Mouse (Mus musculus) inflammation-experienced regulatory T-cells, adult 6 months (primary cell): ENCODE results near the gene Wfdc16. TPM values are rescaled to one million over a fixed set of nuclear protein-coding genes. Genes with fewer than 3 reads are reported as not detected.
"Not testable (repeated sequence)": the region's sequence is repeated elsewhere in the genome, so short reads cannot be mapped to it uniquely, and the experiment has no call there.

ENCODE experiments used
- ATAC-seq: one replicate; pipeline ENCODE4 v1.8.0; 2017
- polyA plus RNA-seq, 3 experiments: library from polyadenylated mRNA; unstranded; fragments of 100-300 nt; shearing (Covaris generic); gene quantifications; one replicate each; pipeline ENCODE4 v1.2.1; 2017

Gene Wfdc16
- not detected for polyA plus RNA-seq

- no peak for ATAC-seq
Measured at GRCm38 (mm10) chr2:164638696-164639095, at the start of gene Wfdc16. Gene Wfdc16, minus strand, starts transcription at chr2:164638796.

DNA sequence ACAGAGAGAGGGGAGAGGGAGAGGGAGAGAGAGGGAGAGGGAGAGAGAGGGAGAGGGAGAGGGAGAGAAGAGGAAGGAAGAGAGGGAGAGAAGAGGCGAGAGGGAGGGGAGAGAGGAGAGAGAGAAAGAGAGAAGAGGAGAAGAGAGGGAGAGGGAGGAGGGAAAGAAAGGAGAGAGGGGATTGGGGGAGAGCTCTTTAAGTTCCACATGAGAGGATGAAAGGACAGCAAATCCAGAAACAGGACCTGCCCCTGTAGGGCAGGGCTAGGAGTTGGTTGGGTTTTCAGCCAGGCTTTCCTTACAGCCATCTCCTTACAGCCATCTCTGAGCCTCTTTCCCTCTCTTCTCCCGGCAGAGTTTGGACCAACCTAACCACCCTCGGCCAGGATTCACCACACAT, 46.2 kb upstream of the Wfdc16 start, which contains the start of gene Wfdc13:
Gene Wfdc13, plus strand, starts transcription at position 301 of the 400 bp plus-strand sequence.
- no peak for ATAC-seq

- ATAC-seq: no peak
Measured at GRCm38 (mm10) chr2:164679906-164680305, 41.3 kb upstream of the Wfdc16 start.

DNA sequence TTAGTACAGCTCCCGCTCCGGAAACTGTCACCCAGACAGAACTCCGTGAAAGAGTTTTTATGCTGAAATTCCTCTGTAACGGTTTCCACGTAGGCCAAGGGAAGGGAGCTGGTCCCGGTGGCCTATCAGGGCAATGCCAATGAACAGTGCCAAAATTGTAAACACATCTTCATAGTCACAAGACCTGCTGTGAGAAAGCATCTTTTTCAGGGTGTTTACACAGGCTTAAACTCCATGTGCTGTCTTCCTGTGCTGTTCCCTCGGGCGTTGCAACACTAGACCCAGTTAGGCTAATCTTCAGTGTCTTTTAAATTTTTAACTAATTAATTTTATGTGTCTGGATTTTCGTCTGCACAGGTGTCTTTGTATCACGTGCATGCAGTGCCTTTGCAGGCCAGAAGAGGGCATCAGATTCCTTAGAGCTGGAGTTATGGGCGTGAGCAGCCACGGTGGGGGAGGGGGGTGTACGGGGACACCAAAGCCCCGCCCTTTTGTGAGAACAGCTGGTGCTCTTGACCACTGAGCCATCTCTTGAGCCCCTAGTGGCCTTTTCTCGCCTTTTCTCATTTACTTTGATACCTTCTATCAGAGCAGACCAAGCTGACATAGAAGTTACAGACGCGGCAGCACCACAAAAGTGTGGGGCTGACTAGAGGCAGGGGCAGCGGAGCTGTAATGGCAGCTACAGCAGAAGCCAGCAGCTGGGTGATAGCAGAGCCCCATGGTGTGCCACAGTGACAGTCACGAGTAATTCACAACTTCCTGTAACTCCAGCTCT, 40.4 kb upstream of the Wfdc16 start:
- ATAC-seq: no peak

GRCm38 (mm10) chr2:164676916-164677685, 38.5 kb upstream of the Wfdc16 start:
- ATAC-seq: no peak

DNA sequence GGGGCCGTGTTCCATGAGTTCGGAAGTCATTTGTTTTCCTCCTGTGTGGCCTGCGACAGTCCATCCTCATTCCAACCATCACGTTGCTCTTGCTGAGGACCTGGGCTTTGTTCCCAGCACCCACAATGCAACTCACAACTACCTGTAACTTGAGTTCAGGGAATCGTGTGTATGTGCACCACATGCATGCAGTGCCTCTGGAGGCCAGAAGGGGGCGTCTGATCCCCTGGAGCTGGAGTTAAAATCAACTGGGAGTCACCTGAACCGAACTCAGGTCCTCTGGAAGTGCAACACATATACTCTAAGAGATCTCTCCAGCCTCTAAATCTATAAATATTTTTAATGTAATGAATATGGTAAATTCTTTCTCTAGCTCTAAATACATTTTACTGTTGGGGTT, 37.5 kb upstream of the Wfdc16 start:
- no peak for ATAC-seq

GRCm38 (mm10) chr2:164673987-164674386, 35.4 kb upstream of the Wfdc16 start, which contains the start of gene Wfdc11:
Gene Wfdc11, minus strand, starts transcription at chr2:164674087.
- ATAC-seq: no peak

GRCm38 (mm10) chr2:164670938-164671337, 32.3 kb upstream of the Wfdc16 start:
- no peak for ATAC-seq

DNA sequence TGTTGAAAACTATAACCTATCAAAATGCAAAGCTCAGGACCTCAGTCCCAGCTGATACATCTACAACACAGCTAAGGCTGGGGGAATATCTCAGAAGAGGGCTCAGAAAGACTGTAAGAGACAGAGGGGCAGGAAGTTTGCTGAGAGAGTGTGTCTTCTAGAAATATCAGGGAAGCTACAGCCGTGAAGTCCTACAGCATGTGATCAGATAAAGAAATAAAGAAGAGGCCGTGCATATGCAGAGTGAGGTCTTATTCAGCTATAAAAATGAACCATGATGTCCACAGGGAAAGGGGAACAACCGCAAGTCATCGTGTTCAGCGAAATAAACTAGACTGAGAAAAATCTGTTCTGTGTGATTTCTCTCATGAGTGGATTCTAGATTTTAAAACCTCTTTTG, 31.7 kb upstream of the Wfdc16 start:
- ATAC-seq: no peak

GRCm38 (mm10) chr2:164664851-164665250, 26.3 kb upstream of the Wfdc16 start:
- no peak for ATAC-seq

- ATAC-seq: no peak
Measured at GRCm38 (mm10) chr2:164656483-164656882, 17.9 kb upstream of the Wfdc16 start, which contains the start of gene Wfdc9. Gene Wfdc9, minus strand, starts transcription at chr2:164656583.

GRCm38 (mm10) chr2:164655858-164656257, 17.3 kb upstream of the Wfdc16 start, which contains the start of gene Wfdc10:
Gene Wfdc10, plus strand, starts transcription at chr2:164656046.
- ATAC-seq: no peak

DNA sequence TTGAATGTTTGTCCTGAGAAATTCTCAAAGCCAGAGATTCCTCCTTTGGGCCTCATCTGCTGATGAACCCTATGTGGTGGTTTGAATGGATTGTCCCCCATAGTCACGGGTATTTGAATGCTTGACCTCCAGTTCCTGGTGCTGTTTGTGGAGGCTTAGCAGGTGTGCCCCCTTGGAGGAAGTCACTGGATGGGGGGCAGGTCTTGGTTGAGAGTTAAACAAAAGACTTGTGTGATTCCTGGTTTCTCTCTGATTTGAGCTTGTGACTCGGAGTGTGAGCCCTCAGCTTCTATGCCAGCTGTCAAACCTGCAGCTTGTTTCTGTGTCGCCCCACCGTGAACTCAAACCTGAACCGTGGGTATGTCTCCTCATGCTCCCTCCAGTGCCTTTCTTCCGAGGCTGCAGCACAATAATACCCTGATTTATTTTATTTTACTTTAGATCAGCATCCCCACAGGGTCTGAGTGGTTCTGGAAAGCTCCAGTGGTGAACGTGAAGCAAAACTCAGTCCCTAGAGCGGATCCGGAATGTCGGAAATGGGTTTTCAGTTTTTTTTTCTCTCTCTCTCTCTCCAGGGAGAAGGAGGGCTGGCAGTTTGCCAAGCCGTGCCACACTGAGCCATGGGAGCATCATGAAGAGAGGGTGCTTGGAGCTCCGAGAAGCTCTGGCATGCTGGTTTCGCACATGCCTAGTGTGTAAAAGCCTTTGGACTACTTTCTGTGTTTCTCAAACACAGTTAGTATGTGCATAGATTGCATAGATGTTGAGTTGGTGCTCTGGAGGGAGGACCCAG, 3.5 kb upstream of the Wfdc16 start:
- ATAC-seq: no peak

DNA sequence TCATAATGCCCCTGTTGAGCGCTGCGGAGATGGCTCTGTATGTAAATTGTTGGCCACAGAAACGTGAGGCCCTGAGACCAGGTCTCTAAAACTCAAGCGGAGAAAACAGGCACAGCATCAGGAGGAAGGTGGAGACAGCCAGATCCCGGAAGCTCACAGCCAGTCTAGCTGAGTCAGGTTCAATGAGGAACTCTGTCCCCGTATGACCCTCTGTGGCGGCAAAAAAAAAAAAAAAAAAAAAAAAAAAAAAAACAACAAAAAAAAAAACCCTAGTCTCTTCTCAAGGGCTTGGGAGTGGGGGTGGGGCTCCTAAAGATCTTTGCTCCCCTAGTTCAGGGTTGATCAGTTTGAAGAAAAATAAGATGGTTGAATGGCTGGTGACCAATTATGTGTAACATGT, 2.5 kb upstream of the Wfdc16 start:
- no peak for ATAC-seq

- ATAC-seq: no peak
Measured at GRCm38 (mm10) chr2:164635266-164635665, 3.3 kb downstream of the Wfdc16 start.

DNA sequence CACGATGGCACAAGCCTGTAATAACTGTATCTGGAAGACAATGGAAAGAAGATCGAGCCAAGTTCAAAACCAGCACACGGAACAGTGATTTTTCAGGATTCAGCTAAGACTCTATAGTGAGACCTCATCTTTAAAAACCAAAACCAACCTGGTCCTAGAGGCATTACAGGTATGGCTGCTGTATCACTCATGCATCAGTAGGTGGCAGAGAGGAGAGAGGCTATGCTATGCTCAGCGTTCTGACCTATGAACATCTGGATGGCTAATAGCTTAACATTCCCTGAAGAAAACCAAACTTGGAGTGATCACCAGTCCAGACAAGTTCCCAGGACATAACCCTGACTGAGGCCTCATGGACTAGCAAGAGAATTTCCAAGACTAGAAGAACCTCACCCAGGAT, 16.8 kb downstream of the Wfdc16 start:
- no peak for ATAC-seq

DNA sequence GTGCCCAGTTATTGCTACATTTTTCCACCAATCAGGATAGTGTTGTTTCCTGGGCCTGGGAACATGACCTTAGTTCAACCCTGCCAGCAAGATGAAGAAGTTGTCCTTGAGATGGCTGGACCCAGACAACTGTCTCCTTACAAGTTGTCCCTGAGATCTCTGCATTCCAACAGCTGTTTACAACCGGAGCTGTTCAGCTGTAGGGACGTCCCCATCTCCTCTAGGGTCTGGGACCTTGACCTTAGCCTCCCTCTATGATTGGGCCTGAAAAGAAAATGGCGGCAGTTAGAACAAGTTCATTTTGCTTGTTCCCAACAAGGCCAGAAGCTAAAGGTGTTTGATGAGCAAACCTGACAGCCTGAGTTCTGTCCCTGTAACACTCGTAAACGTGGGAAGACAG, 19.5 kb downstream of the Wfdc16 start:
- ATAC-seq: no peak

GRCm38 (mm10) chr2:164615386-164615785, 23.2 kb downstream of the Wfdc16 start:
- ATAC-seq: no peak

- not testable (repeated sequence) for ATAC-seq
Measured at GRCm38 (mm10) chr2:164613471-164613870, 25.1 kb downstream of the Wfdc16 start, which contains the start of the genes Wfdc6b and Wfdc8. Gene Wfdc6b, plus strand, starts transcription at chr2:164613522. Gene Wfdc8, minus strand, starts transcription at chr2:164613626.

DNA sequence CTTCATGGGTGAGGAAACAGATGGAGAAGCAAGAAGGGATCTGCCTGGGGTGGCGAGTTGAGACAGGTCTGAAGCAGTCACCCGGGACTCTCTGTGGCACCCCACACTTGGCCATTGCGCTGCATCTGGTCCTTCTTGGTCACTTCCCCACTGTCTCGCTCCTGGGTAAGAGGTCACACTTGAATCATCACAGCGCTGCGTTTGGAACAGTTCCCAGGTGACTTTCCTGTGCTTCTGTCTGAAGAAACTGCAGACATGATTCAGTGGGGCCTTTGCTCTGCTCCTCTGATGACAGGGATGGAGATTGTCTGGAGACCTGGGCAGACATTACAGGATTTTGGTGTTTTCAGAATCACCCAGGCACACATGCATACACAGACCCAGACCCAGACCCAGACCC, 29.8 kb downstream of the Wfdc16 start:
- no peak for ATAC-seq

DNA sequence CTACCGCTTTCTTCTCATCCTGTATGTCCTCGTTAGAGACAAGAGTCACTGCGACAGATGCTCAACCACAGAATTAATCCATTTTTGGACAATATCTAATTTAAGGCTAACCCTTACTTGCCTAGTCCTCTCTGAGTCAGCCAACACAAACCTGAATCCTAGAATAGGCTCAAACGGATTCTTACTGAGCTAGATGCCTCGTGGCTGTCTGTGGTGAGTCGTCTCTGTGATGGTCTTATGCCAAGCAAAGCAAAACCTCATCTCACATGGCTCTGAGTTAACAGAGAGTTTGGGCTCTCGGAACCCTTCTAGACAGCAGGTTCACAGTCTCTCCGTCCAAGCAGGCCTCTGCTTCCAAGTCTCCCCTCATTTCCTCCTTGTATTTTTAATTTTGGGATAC, 34.2 kb downstream of the Wfdc16 start:
- ATAC-seq: no peak

DNA sequence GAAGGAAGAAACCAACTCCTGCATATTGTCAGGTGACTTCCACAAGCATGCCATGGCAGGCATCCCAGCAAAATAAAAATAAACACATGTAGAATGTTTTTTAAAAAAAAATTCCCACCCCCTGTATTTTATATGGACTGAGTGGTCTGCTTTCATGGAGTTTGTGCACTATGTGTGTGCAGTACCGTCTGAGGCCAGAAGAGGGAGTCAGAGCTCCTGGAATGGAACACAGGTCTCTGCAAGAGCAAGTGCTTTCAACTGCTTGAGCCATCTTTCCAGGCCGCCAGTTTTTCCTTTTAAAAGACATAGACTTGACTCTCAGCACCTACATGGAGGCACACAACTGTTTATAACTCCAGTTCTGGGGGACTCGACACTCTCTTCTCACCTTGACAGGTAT, 35.1 kb downstream of the Wfdc16 start:
- ATAC-seq: no peak

- no peak for ATAC-seq
Measured at GRCm38 (mm10) chr2:164600179-164600578, 38.4 kb downstream of the Wfdc16 start.
